Mouse (Mus musculus) midbrain, embryonic 14.5 days (tissue): ENCODE data around the gene Smarcc1. TPM values are rescaled to one million over a fixed set of nuclear protein-coding genes. Genes with fewer than 3 reads are reported as not detected.

ENCODE experiments used
- microRNA-seq: library from miRNA; unstranded; fragments of <30 nt; microRNA quantifications from one replicate; pipeline ENCODE4, GENCODE M21; 2016
- polyA plus RNA-seq: library from polyadenylated mRNA; unstranded; fragments of >200 nt; fragmentation: Nextera tagmentation; extraction: Ambion mirVana; gene quantifications from 2 replicates; pipeline ENCODE4 v1.2.1, GENCODE M21; 2014

The Smarcc1 gene
- polyA plus RNA-seq, 1 experiment from 2014 or later: 139 TPM

Small RNA genes within 50 kb of the gene (microRNA-seq; reads per million reads assigned to microRNA genes)
- 14.1 reads per million, percentile 37 among the genes with 10 or more reads in this experiment for gene Mir6236

Other genes with a start within 250 kb of the Smarcc1 start
- 8.4 and 13.8 TPM in 2 replicates for gene Cdc25a, start 242.1 kb upstream of the Smarcc1 start, polyA plus RNA-seq
- 144 and 159 TPM in 2 replicates for gene Map4, start 186.2 kb upstream of the Smarcc1 start, polyA plus RNA-seq
- gene Dhx30, start 122 bp downstream of the Smarcc1 start, polyA plus RNA-seq: 188 and 191 TPM in 2 replicates
- gene Cspg5, start 126.1 kb downstream of the Smarcc1 start, polyA plus RNA-seq: 105 and 178 TPM in 2 replicates
- gene Elp6, start 187.5 kb downstream of the Smarcc1 start, polyA plus RNA-seq: 43.4 and 43.5 TPM in 2 replicates
- gene Scap, start 215.6 kb downstream of the Smarcc1 start, polyA plus RNA-seq: 50.5 and 52.4 TPM in 2 replicates